In genomic region chr4:43010161-43011038, GRCm38 (mm10) we compare ENCODE assay signal across 8 mouse cellular contexts. TPM values are rescaled to one million over a fixed set of nuclear protein-coding genes. Genes with fewer than 3 reads are reported as not detected.
DNase-seq lines count a peak whose midpoint lies in the region; ATAC-seq and TF ChIP-seq lines count a peak whose summit lies in the region.

Fancg (minus strand) TSS chr4:43010506.

- ATAC-seq in embryonic facial prominence, embryonic 14.5 days (ENCODE audit: low read depth) = peak; percentile 95
- peak; percentile 95 for ATAC-seq in limb, embryonic 13.5 days (ENCODE audit: low FRiP score, low read depth)
- peak; percentile 93 for ATAC-seq in midbrain, embryonic 15.5 days (replicated peaks)

- TF ChIP-seq POLR2A in bone marrow, adult 2 months (IDR thresholded peaks at IDR 0.05; ENCODE audit: borderline replicate concordance, control insufficient read depth, low read depth, low read length) = peak; percentile 41; the same call in 1 of the 2 replicates
- TF ChIP-seq POLR2A in heart, adult 2 months (IDR thresholded peaks at IDR 0.05; ENCODE audit: insufficient read depth, low read depth, low read length) = 0 out of 2 replicates have a peak, but pooled peaks have one; percentile 16
- TF ChIP-seq POLR2A in spleen, adult 2 months (IDR thresholded peaks at IDR 0.05; ENCODE audit: low read depth, low read length) = no peak

- no peaks in the 10 kb centered on the region for H3K27me3 ChIP-seq in embryonic facial prominence, embryonic 14.5 days (replicated peaks; ENCODE audit: control insufficient read depth, insufficient read depth, low read length)
- no peaks in the 10 kb centered on the region for H3K27me3 ChIP-seq in heart, adult 2 months (ENCODE audit: control insufficient read depth, insufficient read depth, low read length)
- H3K27me3 ChIP-seq in limb, embryonic 13.5 days = no peaks in the 10 kb centered on the region
- H3K27me3 ChIP-seq in midbrain, embryonic 15.5 days (replicated peaks) = no peaks in the 10 kb centered on the region
- no peaks in the 10 kb centered on the region for H3K27me3 ChIP-seq in spleen, adult 2 months (ENCODE audit: control insufficient read depth, insufficient read depth, low read length)

- H3K9me3 ChIP-seq in embryonic facial prominence, embryonic 14.5 days (ENCODE audit: control insufficient read depth, low read length) = no peaks in the 10 kb centered on the region
- H3K9me3 ChIP-seq in limb, embryonic 13.5 days = no peaks in the 10 kb centered on the region
- H3K9me3 ChIP-seq in midbrain, embryonic 15.5 days = no peaks in the 10 kb centered on the region

- WGBS in bone marrow, adult 2 months = under 1% methylated on average over 37 of the region's 37 CpGs
- 2% methylated on average over 37 of the region's 37 CpGs for WGBS in embryonic facial prominence, embryonic 14.5 days
- WGBS in heart, adult 2 months = under 1% methylated on average over 37 of the region's 37 CpGs
- WGBS in limb, embryonic 13.5 days = under 1% methylated on average over 37 of the region's 37 CpGs
- WGBS in midbrain, embryonic 15.5 days = under 1% methylated on average over 37 of the region's 37 CpGs
- WGBS in spleen, adult 2 months = 1% methylated on average over 37 of the region's 37 CpGs

- TF ChIP-seq CTCF in bone marrow, adult 2 months (IDR thresholded peaks at IDR 0.05; ENCODE audit: control insufficient read depth, insufficient read depth, low read length) = no peak
- TF ChIP-seq CTCF in heart, adult 2 months (IDR thresholded peaks at IDR 0.05) = no peak
- no peak for TF ChIP-seq CTCF in spleen, adult 2 months (IDR thresholded peaks at IDR 0.05; ENCODE audit: extremely low read depth, insufficient read depth, insufficient read length, insufficient replicate concordance)

- H3K9ac ChIP-seq in embryonic facial prominence, embryonic 14.5 days (ENCODE audit: low read depth, low read length) = peak within 1 kb of the TSS; percentile 73
- H3K9ac ChIP-seq in heart, adult 2 months (ENCODE audit: low read depth, low read length) = peak within 1 kb of the TSS; percentile 57
- H3K9ac ChIP-seq in limb, embryonic 13.5 days = peak within 1 kb of the TSS; percentile 73
- peak within 1 kb of the TSS; percentile 56 for H3K9ac ChIP-seq in midbrain, embryonic 15.5 days

- peak within 1 kb of the TSS; percentile 99 for H3K4me3 ChIP-seq in bone marrow, adult 2 months (replicated peaks; ENCODE audit: control insufficient read depth, low read depth, low read length)
- H3K4me3 ChIP-seq in embryonic facial prominence, embryonic 14.5 days (ENCODE audit: low read depth, low read length) = peak within 1 kb of the TSS; percentile 81
- H3K4me3 ChIP-seq in heart, adult 2 months = peak within 1 kb of the TSS; percentile 95
- H3K4me3 ChIP-seq in limb, embryonic 13.5 days = peak within 1 kb of the TSS; percentile 72
- peak within 1 kb of the TSS; percentile 84 for H3K4me3 ChIP-seq in midbrain, embryonic 15.5 days
- H3K4me3 ChIP-seq in spleen, adult 2 months (ENCODE audit: extremely low read depth, insufficient read depth, insufficient read length) = peak within 1 kb of the TSS; percentile 99

- H3K36me3 ChIP-seq in embryonic facial prominence, embryonic 14.5 days (ENCODE audit: control insufficient read depth, insufficient read depth, low read length) = peaks cover 11% of the 10 kb centered on the region; the same call in 1 of the 2 replicates
- H3K36me3 ChIP-seq in heart, adult 2 months (ENCODE audit: control insufficient read depth, insufficient read depth, low read length) = no peaks in the 10 kb centered on the region
- H3K36me3 ChIP-seq in limb, embryonic 13.5 days = peaks cover 8% of the 10 kb centered on the region
- no peaks in the 10 kb centered on the region for H3K36me3 ChIP-seq in midbrain, embryonic 15.5 days (replicated peaks)
- no peaks in the 10 kb centered on the region for H3K36me3 ChIP-seq in spleen, adult 2 months (ENCODE audit: control insufficient read depth, insufficient read depth, low read length)

- no peaks in the 10 kb centered on the region for H3K79me2 ChIP-seq in heart, adult 2 months (replicated peaks; ENCODE audit: control insufficient read depth, insufficient read depth, low read length)

- intact Hi-C loops in heart, adult 2 months (cut with DNase I) = no loop called here

- DNase-seq in B cell, adult 2 months = peak; percentile 75 to 79
- DNase-seq in embryonic facial prominence, embryonic 14.5 days (ENCODE audit: low spot score) = peak; percentile 94
- DNase-seq in heart, adult 2 months = peak; percentile 88 to 89
- DNase-seq in kidney, adult 8-10 months = peak; percentile 73 to 82
- DNase-seq in spleen, adult 2 months (ENCODE audit: low read depth in 1 of 2, low spot score in 2 of 2) = peak in 1 of 2 experiments; percentile 80

- H3K27ac ChIP-seq in bone marrow, adult 2 months (ENCODE audit: control insufficient read depth, insufficient read depth, low read depth, low read length, poor library complexity) = peak within 1 kb of the TSS; percentile 55
- H3K27ac ChIP-seq in embryonic facial prominence, embryonic 14.5 days (replicated peaks; ENCODE audit: low read depth, low read length) = peak within 1 kb of the TSS; percentile 55; the same call in 1 of the 2 replicates
- peak within 1 kb of the TSS; percentile 68 for H3K27ac ChIP-seq in heart, adult 2 months
- no peak within 1 kb of the TSS; the same call in 1 of the 2 replicates for H3K27ac ChIP-seq in limb, embryonic 13.5 days
- H3K27ac ChIP-seq in midbrain, embryonic 15.5 days = peak within 1 kb of the TSS; percentile 67
- peak within 1 kb of the TSS; percentile 39; the same call in 1 of the 2 replicates for H3K27ac ChIP-seq in spleen, adult 2 months (ENCODE audit: insufficient read depth, low read length)

- no peaks in the 10 kb centered on the region; the same call in 1 of the 2 replicates for H3K4me1 ChIP-seq in bone marrow, adult 2 months (ENCODE audit: control insufficient read depth, insufficient read depth, low read length)
- H3K4me1 ChIP-seq in embryonic facial prominence, embryonic 14.5 days (ENCODE audit: control insufficient read depth, insufficient read depth, low read length) = peaks cover 8% of the 10 kb centered on the region; the same call in 1 of the 2 replicates
- H3K4me1 ChIP-seq in heart, adult 2 months (ENCODE audit: control insufficient read depth, insufficient read depth, low read length) = peaks cover 4% of the 10 kb centered on the region; the same call in 1 of the 2 replicates
- H3K4me1 ChIP-seq in limb, embryonic 13.5 days = peaks cover 14% of the 10 kb centered on the region; the same call in 1 of the 2 replicates
- peaks cover 14% of the 10 kb centered on the region for H3K4me1 ChIP-seq in midbrain, embryonic 15.5 days
- peaks cover 2% of the 10 kb centered on the region; the same call in 1 of the 2 replicates for H3K4me1 ChIP-seq in spleen, adult 2 months (ENCODE audit: control insufficient read depth, insufficient read depth, insufficient read length)

- H3K4me2 ChIP-seq in embryonic facial prominence, embryonic 14.5 days (ENCODE audit: low read depth, low read length) = peak within 1 kb of the TSS; percentile 92
- H3K4me2 ChIP-seq in limb, embryonic 13.5 days (replicated peaks) = peak within 1 kb of the TSS; percentile 81
- H3K4me2 ChIP-seq in midbrain, embryonic 15.5 days = peak within 1 kb of the TSS; percentile 88

- TF ChIP-seq EP300 in heart, adult 2 months (IDR thresholded peaks at IDR 0.05; ENCODE audit: insufficient read depth, low read depth, low read length) = 0 out of 2 replicates have a peak, but pooled peaks have one; percentile 38

RNA-seq across cellular contexts. Expression of gene Fancg, which starts in this region (rescaled TPM):
- 12.8 and 19.0 TPM in 2 replicates for polyA plus RNA-seq in bone marrow, adult 2 months (2011; ENCODE audit: insufficient read depth, insufficient read length, low replicate concordance, missing spikeins)
- polyA plus RNA-seq in embryonic facial prominence, embryonic 14.5 days (2014; fragmentation: Nextera tagmentation; extraction: Ambion mirVana) = 14.8 and 16.6 TPM in 2 replicates
- 1 to 10 TPM; 2.8 to 3.2 TPM for total RNA-seq in heart, adult 2 months (2021)
- 3.9 and 4.9 TPM in 2 replicates for polyA plus RNA-seq in heart, adult 2 months (2012; rRNA removed)
- 19.5 and 20.7 TPM in 2 replicates for polyA plus RNA-seq in limb, embryonic 13.5 days (2015; fragmentation: Nextera tagmentation; extraction: Ambion mirVana)
- polyA plus RNA-seq in midbrain, embryonic 15.5 days (2015; fragmentation: Nextera tagmentation; extraction: Ambion mirVana) = 22.8 and 29.5 TPM in 2 replicates
- 13.5 and 16.7 TPM in 2 replicates for polyA plus RNA-seq in spleen, adult 2 months (2012; rRNA removed)
